Mouse (Mus musculus): Measurements from ENCODE around the gene Lcor.

DNA sequence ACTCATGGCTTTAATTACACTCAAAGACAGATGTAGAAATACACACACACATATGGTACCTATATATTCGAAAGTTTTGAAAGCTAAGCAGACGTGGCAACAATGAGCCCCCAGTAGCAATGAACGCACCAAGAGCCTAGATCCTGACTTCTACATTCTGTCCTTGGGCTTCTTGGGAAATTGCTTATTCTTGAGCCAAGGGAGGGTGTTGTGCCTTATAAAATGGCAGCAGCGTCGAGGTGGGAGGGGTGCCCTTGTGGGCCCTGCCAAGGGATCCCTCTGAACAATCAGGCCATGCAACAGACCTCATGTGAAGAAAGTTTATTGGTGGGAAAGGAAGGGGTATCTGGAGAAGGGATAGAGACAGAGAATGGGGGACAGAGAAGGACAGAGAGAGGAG lies 18.6 kb upstream of the Lcor start:
- TF ChIP-seq FLI1 (IDR thresholded peaks at IDR 0.05; ENCODE audit: low read length), result no peak
- no peak for TF ChIP-seq GATA1 (IDR thresholded peaks at IDR 0.05; ENCODE audit: borderline replicate concordance, low read length)

Measured in megakaryocyte, embryonic 14.5 days (primary cell).